Mouse (Mus musculus) CH12.LX (cell line): ENCODE data around the gene Dclk1.

Source experiments
- BHLHE40 ChIP-seq: IDR thresholded peaks from 2 replicates; pipeline ENCODE4 v1.6.1; 2011; ENCODE audit warnings: mild to moderate bottlenecking, low read depth, low read length, improper control_type of control experiment
- CTCF ChIP-seq, 2 experiments: IDR thresholded peaks in 1 of 2; conservative IDR thresholded peaks in 1 of 2; 2 replicates each; pipeline ENCODE4 v1.5.1; 2011 to 2012; ENCODE audit warnings: low read depth in 2 of 2, low read length in 2 of 2, improper control_type of control experiment in 1 of 2, inconsistent platforms in 1 of 2, mild to moderate bottlenecking in 1 of 2, moderate library complexity in 1 of 2
- E2F4 ChIP-seq: IDR thresholded peaks from 2 replicates; pipeline ENCODE4 v1.6.1; 2011; ENCODE audit warnings: low read depth, low read length, improper control_type of control experiment; ENCODE audit not compliant: insufficient replicate concordance
- EP300 ChIP-seq: IDR thresholded peaks from 2 replicates; pipeline ENCODE4 v1.6.1; 2011; ENCODE audit warnings: low read length, improper control_type of control experiment
- JUND ChIP-seq: conservative IDR thresholded peaks from 2 replicates; pipeline ENCODE4 v1.6.1; 2011; ENCODE audit warnings: low read depth, low read length, improper control_type of control experiment
- MAFK ChIP-seq: IDR thresholded peaks from 2 replicates; pipeline ENCODE4 v1.6.1; 2011; ENCODE audit warnings: low read length, improper control_type of control experiment; ENCODE audit not compliant: insufficient replicate concordance
- POLR2A ChIP-seq: IDR thresholded peaks from 2 replicates; pipeline ENCODE4 v1.6.1; 2011; ENCODE audit warnings: low read depth, mild to moderate bottlenecking, improper control_type of control experiment, low read length
- POLR2AphosphoS2 ChIP-seq: IDR thresholded peaks from 2 replicates; pipeline ENCODE4 v1.6.1; 2011; ENCODE audit warnings: low read depth, low read length, improper control_type of control experiment
- SIN3A ChIP-seq: IDR thresholded peaks from 2 replicates; pipeline ENCODE4 v1.6.1; 2012; ENCODE audit warnings: low read length, improper control_type of control experiment, inconsistent platforms
- TCF12 ChIP-seq: IDR thresholded peaks from 2 replicates; pipeline ENCODE4 v1.6.1; 2014; ENCODE audit warnings: low read depth, mild to moderate bottlenecking, inconsistent platforms, low read length, improper control_type of control experiment
- UBTF ChIP-seq: IDR thresholded peaks from 2 replicates; pipeline ENCODE4 v1.6.1; 2012; ENCODE audit warnings: low read depth, mild to moderate bottlenecking, inconsistent platforms, low read length, improper control_type of control experiment, moderate library complexity

DNA sequence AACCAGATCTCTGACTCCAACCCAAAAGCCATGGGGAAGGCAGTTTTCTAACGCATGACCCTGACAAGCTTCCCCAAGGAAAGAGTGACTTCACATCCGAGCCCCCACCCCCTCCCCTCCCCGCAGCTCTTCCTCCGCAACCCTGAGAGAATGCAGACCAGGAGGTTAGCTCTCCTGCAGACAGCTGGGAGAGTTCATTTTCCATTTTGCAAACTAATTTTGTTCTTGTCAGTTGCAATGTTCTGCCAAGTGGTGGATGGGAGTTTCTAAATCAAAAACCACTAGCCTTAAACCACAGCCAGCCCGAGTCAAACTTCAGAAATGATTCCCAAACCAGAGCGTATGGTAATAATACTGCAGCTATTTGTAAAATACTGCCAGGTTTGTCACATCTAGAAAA, 269.5 kb downstream of the Dclk1 start:
- TF ChIP-seq JUND (no peak), CTCF (conservative IDR thresholded peaks at IDR 0.05 in 1 of 2, IDR thresholded peaks at IDR 0.05 in 1 of 2; ENCODE audit: low read depth in 2 of 2, low read length in 2 of 2) (no peak), POLR2A (no peak), EP300 (no peak), POLR2AphosphoS2 (no peak), MAFK (no peak), UBTF (no peak), BHLHE40 (no peak), SIN3A (no peak), E2F4 (no peak), TCF12 (no peak)
